Mouse (Mus musculus) cortical plate, adult 2 months (tissue): ENCODE measurements at regions not wholly inside any gene's neighbourhood (a gene's known extent, or its start where the extent isn't known, plus 50 kb on each side); places are given as distances from the start of the nearest gene placed in this dataset.

ENCODE experiments used
- CTCF ChIP-seq: fragments of 200-500 bp; IDR thresholded peaks from 2 replicates; pipeline ENCODE4 v1.5.1; 2011; ENCODE audit warnings: mild to moderate bottlenecking, control low read depth, low read length; ENCODE audit not compliant: insufficient read depth; ENCODE audit errors: extremely low read depth
- POLR2A ChIP-seq: fragments of 200-500 bp; IDR thresholded peaks from 2 replicates; pipeline ENCODE4 v1.6.1; 2011; ENCODE audit warnings: mild to moderate bottlenecking, low read length, control low read depth; ENCODE audit not compliant: insufficient read depth; ENCODE audit errors: extremely low read depth

DNA sequence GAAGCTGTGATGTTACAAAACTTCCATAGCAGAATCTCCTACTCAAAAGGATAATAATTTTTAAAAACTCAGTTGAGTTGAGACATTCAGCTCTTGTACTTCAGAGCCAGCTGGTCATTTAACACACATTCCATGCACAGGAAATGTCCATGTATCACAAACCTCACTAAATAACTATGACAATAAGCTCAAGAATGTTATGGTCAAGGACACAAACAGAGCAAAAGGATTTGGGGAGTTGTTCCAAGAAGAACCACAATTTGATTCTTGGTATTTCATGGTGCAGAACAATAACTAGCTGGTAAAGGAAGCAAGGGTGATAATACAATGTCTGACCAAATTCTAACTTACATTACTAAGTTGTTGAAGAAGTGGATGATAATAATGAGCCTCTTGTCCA lies 471.4 kb upstream of the 2610301B20Rik start:
- TF ChIP-seq CTCF (no peak), POLR2A (no peak)
